Mouse (Mus musculus): Measurements from ENCODE around the gene Golga1. TPM values are rescaled to one million over a fixed set of nuclear protein-coding genes. Genes with fewer than 3 reads are reported as not detected.

Gene Golga1
- total and polyA plus RNA-seq, 2 experiments: 7.1 to 19.1 TPM

DNA sequence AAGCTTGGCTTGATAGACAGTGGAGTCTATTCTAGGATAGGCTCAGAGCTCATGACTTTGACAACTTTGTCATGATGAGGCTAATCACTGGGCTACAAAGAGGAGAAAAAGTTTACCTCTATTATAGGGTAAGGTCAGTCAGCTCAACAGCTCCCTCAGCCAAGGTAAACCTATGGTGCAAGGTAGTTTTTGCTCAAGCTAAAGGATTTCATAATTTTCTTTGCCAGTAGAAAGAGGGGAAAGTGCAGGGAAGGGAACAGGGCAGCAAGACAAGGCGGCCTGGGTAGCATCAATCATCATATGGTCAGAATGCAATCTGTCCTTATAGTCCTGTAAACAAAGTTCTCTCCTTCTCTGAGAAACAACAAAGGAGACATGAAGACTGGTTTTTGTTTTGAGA, 25.1 kb downstream of the Golga1 start:
- Histone ChIP-seq H3K27ac (replicated peaks; ENCODE audit: insufficient read depth, low read depth, low read length) (no peak overlapping the region), H3K4me3 (ENCODE audit: insufficient read depth, low read depth, low read length) (no peak overlapping the region), H3K79me2 (ENCODE audit: control insufficient read depth, insufficient read depth, low read length) (no peaks in the 10 kb centered on the region), H3K27me3 (ENCODE audit: control insufficient read depth, insufficient read depth, low read length) (no peaks in the 10 kb centered on the region), H3K9ac (ENCODE audit: low read depth, low read length) (no peak overlapping the region), H3K36me3 (ENCODE audit: control insufficient read depth, insufficient read depth, low read length) (peaks cover 59% of the 10 kb centered on the region), H3K4me1 (ENCODE audit: control insufficient read depth, insufficient read depth, low read length) (no peaks in the 10 kb centered on the region)
- no peak for DNase-seq (ENCODE audit: extremely low read depth, low read depth, low spot score)
- WGBS: 79% methylated on average over 1 of the region's 1 CpGs
- TF ChIP-seq POLR2A (IDR thresholded peaks at IDR 0.05; ENCODE audit: extremely low read depth, insufficient read depth, low read length) (no peak), CTCF (IDR thresholded peaks at IDR 0.05; ENCODE audit: low read depth, low read length) (no peak)

DNA sequence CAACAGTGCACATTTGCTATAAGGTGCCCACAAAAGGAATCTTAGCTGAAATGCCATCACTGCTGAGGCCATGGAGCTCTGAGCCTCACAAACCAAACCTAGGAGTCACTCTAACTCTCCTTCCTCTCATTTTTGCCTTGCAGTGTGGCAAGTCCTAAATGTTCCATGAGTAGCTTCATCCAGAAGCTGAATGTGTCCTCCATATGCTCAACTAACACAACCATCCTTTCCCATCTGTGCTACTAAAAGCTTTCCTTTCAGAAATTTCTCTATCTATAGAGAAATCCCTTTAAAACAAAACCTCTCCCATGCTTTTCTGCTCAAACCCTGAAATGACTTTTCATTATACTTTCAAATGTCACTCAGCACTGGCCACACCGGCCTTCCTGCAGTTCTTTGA, 33.7 kb downstream of the Golga1 start:
- no peak for TF ChIP-seq POLR2A (IDR thresholded peaks at IDR 0.05; ENCODE audit: extremely low read depth, insufficient read depth, low read length)
- TF ChIP-seq CTCF (IDR thresholded peaks at IDR 0.05; ENCODE audit: low read depth, low read length): no peak
- Histone ChIP-seq H3K79me2 (ENCODE audit: control insufficient read depth, insufficient read depth, low read length) (no peaks in the 10 kb centered on the region), H3K27me3 (ENCODE audit: control insufficient read depth, insufficient read depth, low read length) (no peaks in the 10 kb centered on the region), H3K4me3 (ENCODE audit: insufficient read depth, low read depth, low read length) (no peak overlapping the region), H3K4me1 (ENCODE audit: control insufficient read depth, insufficient read depth, low read length) (no peaks in the 10 kb centered on the region), H3K27ac (replicated peaks; ENCODE audit: insufficient read depth, low read depth, low read length) (no peak overlapping the region), H3K36me3 (ENCODE audit: control insufficient read depth, insufficient read depth, low read length) (peaks cover 61% of the 10 kb centered on the region), H3K9ac (ENCODE audit: low read depth, low read length) (no peak overlapping the region)
- 93% methylated on average over 1 of the region's 1 CpGs for WGBS
- no peak for DNase-seq (ENCODE audit: extremely low read depth, low read depth, low spot score)

DNA sequence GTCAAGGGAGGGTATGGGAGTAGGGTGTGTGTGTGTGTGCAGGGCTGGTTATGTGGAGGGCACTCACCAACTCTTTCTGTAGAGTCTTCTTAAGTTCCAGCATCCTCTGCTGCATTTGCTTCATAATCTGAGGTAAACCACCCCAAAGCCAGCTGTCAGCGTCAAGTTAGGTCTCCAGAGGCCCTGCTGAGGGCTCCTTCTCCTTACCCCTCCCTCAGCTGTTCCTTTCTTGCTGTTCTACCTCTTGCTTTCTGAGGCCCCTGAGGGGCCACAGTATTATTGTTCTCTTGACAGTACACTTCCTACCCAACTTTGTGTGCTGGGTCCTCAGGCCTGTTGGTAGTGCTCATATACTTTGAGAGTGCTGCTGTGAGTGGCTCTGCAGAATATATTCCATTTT, 45.3 kb downstream of the Golga1 start:
- no peak overlapping the region for H3K27ac ChIP-seq (replicated peaks; ENCODE audit: insufficient read depth, low read depth, low read length)
- 88% methylated on average over 1 of the region's 1 CpGs for WGBS
- no peak for TF ChIP-seq POLR2A (IDR thresholded peaks at IDR 0.05; ENCODE audit: extremely low read depth, insufficient read depth, low read length)
- TF ChIP-seq CTCF (IDR thresholded peaks at IDR 0.05; ENCODE audit: low read depth, low read length): no peak

DNA sequence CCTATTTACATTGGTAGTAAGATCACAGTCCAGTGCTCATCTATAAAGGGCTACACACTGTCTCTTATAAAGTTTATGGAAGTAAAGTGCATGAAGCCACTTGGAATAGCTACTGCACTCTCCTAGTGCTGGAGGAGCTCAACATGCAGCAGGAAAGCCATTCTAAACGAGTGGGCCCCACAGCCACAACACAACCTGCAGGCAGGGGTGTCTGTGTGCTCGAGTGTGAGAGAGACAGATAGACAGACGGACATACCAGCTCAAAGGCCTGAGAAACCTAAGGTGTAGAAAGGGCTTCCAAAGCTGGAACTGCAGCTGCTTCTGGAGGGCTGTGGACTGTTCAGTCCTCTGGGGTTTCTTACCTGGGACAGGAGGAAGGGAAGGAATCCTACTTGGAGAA, 48.8 kb downstream of the Golga1 start:
- Histone ChIP-seq H3K36me3 (ENCODE audit: control insufficient read depth, insufficient read depth, low read length) (peaks cover 68% of the 10 kb centered on the region), H3K9ac (ENCODE audit: low read depth, low read length) (no peak overlapping the region), H3K79me2 (ENCODE audit: control insufficient read depth, insufficient read depth, low read length) (peaks cover 6% of the 10 kb centered on the region; the same call in 1 of the 2 replicates), H3K4me1 (ENCODE audit: control insufficient read depth, insufficient read depth, low read length) (peaks cover 2% of the 10 kb centered on the region), H3K4me3 (ENCODE audit: insufficient read depth, low read depth, low read length) (no peak overlapping the region), H3K27me3 (ENCODE audit: control insufficient read depth, insufficient read depth, low read length) (no peaks in the 10 kb centered on the region), H3K27ac (replicated peaks; ENCODE audit: insufficient read depth, low read depth, low read length) (no peak overlapping the region)
- 87% methylated on average over 3 of the region's 3 CpGs for WGBS
- DNase-seq (ENCODE audit: extremely low read depth, low read depth, low spot score): no peak
- TF ChIP-seq POLR2A (IDR thresholded peaks at IDR 0.05; ENCODE audit: extremely low read depth, insufficient read depth, low read length) (no peak), CTCF (IDR thresholded peaks at IDR 0.05; ENCODE audit: low read depth, low read length) (no peak)

More for the DNA sequence above, 45.3 kb downstream of the Golga1 start:
- DNase-seq (ENCODE audit: extremely low read depth, low read depth, low spot score): no peak
- Histone ChIP-seq H3K79me2 (ENCODE audit: control insufficient read depth, insufficient read depth, low read length) (no peaks in the 10 kb centered on the region), H3K9ac (ENCODE audit: low read depth, low read length) (no peak overlapping the region), H3K4me1 (ENCODE audit: control insufficient read depth, insufficient read depth, low read length) (no peaks in the 10 kb centered on the region), H3K36me3 (ENCODE audit: control insufficient read depth, insufficient read depth, low read length) (peaks cover 77% of the 10 kb centered on the region), H3K4me3 (ENCODE audit: insufficient read depth, low read depth, low read length) (no peak overlapping the region), H3K27me3 (ENCODE audit: control insufficient read depth, insufficient read depth, low read length) (no peaks in the 10 kb centered on the region)

DNA sequence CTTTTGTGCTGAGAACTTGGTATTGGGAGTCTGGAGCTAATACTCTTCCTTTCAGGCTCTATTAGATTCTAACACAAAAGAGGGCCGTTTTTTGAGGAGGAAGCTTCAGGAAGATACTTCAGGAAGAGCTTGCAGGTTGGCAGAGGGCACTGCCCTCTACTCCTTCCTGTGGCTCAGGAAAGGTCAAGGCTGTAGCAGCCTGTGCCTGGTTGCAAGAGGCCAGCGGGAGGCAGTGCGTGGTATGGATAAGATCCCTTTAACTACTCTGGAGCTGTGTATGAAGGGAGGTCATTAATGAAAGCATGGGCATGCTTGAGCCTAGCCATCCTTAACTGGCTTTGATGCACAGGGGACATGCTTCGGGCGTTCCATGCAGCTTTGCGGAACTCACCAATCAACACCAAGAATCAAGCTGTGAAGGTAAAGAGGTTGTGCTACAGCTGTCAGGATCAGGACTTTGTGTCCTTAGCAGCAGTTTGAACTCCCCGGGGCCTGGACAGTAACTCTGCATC, 52.5 kb downstream of the Golga1 start:
- Histone ChIP-seq H3K79me2 (ENCODE audit: control insufficient read depth, insufficient read depth, low read length) (peaks cover 13% of the 10 kb centered on the region; the same call in 1 of the 2 replicates), H3K36me3 (ENCODE audit: control insufficient read depth, insufficient read depth, low read length) (peaks cover 41% of the 10 kb centered on the region), H3K4me1 (ENCODE audit: control insufficient read depth, insufficient read depth, low read length) (peaks cover 8% of the 10 kb centered on the region), H3K27me3 (ENCODE audit: control insufficient read depth, insufficient read depth, low read length) (no peaks in the 10 kb centered on the region), H3K4me3 (ENCODE audit: insufficient read depth, low read depth, low read length) (no peak overlapping the region), H3K9ac (ENCODE audit: low read depth, low read length) (no peak overlapping the region), H3K27ac (replicated peaks; ENCODE audit: insufficient read depth, low read depth, low read length) (no peak overlapping the region)
- TF ChIP-seq POLR2A (IDR thresholded peaks at IDR 0.05; ENCODE audit: extremely low read depth, insufficient read depth, low read length): no peak
- no peak for TF ChIP-seq CTCF (IDR thresholded peaks at IDR 0.05; ENCODE audit: low read depth, low read length)
- 81% methylated on average over 7 of the region's 7 CpGs for WGBS
- no peak for DNase-seq (ENCODE audit: extremely low read depth, low read depth, low spot score)

DNA sequence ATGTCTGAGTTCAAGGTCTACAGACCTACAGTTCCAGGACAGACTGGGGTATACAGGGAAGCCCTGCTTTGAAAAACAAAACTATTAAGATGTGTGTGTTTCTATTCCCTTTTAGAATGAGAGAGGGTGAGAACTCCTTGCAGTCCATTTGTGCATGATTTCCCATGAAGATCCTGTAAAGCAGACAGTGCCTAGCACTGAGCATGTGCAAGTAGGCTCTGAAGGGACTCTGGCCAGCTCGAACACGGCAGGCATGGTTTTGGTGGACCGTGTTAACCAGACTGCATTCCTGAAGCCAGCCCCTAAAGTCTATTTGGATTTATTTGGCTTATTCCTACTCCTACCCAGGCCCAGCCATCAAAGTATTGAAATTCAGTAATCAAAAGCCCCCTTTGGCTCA, 53.4 kb downstream of the Golga1 start:
- Histone ChIP-seq H3K4me3 (ENCODE audit: insufficient read depth, low read depth, low read length) (no peak overlapping the region), H3K9ac (ENCODE audit: low read depth, low read length) (no peak overlapping the region), H3K27ac (replicated peaks; ENCODE audit: insufficient read depth, low read depth, low read length) (no peak overlapping the region), H3K27me3 (ENCODE audit: control insufficient read depth, insufficient read depth, low read length) (no peaks in the 10 kb centered on the region), H3K79me2 (ENCODE audit: control insufficient read depth, insufficient read depth, low read length) (peaks cover 13% of the 10 kb centered on the region; the same call in 1 of the 2 replicates), H3K36me3 (ENCODE audit: control insufficient read depth, insufficient read depth, low read length) (peaks cover 34% of the 10 kb centered on the region), H3K4me1 (ENCODE audit: control insufficient read depth, insufficient read depth, low read length) (peaks cover 8% of the 10 kb centered on the region)
- WGBS: 79% methylated on average over 3 of the region's 3 CpGs
- DNase-seq (ENCODE audit: extremely low read depth, low read depth, low spot score): no peak
- TF ChIP-seq CTCF (IDR thresholded peaks at IDR 0.05; ENCODE audit: low read depth, low read length): no peak
- TF ChIP-seq POLR2A (IDR thresholded peaks at IDR 0.05; ENCODE audit: extremely low read depth, insufficient read depth, low read length): no peak

All from liver, adult 2 months (tissue).